Mouse (Mus musculus): ENCODE data around the gene Aspscr1. TPM values are rescaled to one million over a fixed set of nuclear protein-coding genes. Genes with fewer than 3 reads are reported as not detected.
"Not testable (repeated sequence)": the region's sequence is repeated elsewhere in the genome, so short reads cannot be mapped to it uniquely, and the experiment has no call there.

Gene Aspscr1
- polyA plus RNA-seq, 1 experiment, result 50.9 TPM

DNA sequence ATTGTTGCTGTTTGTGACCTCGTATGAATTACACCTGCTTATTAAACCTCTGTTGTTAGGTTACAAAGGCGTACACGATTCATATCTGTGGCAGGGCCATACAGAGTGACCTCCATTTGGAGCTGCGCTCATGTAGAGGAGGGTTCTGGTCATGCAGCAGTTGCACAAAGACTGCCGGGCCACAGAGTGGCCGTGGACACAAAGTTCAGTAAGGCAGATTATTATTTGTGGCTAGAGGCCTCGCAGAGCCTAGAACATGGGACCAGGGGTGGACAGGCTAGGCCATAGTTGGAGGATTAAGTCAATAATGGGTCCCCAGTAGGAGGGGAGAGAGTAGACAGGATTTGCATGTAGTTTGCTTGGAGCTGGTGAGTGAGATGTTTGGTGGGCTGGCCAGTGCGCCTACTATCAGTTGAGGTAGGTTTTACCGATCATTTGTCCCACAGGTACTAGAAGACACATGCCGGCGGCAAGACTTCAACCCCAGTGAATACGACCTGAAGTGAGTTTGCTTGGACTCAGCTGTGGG, 885 bp downstream of the Aspscr1 start:
- peak overlapping the region; percentile 84 for H3K4me3 ChIP-seq (replicated peaks)
- H3K27me3 ChIP-seq (ENCODE audit: control insufficient read depth), result peaks cover 8% of the 10 kb centered on the region
- H3K9me3 ChIP-seq (ENCODE audit: control insufficient read depth, low read length), result no peaks in the 10 kb centered on the region
- peaks cover 34% of the 10 kb centered on the region for H3K36me3 ChIP-seq (ENCODE audit: control insufficient read depth)
- TF ChIP-seq GATA1 (IDR thresholded peaks at IDR 0.05; ENCODE audit: low read length) (no peak), TAL1 (IDR thresholded peaks at IDR 0.05; ENCODE audit: low read length) (no peak)
- peaks cover 35% of the 10 kb centered on the region for H3K4me1 ChIP-seq (ENCODE audit: control insufficient read depth)

DNA sequence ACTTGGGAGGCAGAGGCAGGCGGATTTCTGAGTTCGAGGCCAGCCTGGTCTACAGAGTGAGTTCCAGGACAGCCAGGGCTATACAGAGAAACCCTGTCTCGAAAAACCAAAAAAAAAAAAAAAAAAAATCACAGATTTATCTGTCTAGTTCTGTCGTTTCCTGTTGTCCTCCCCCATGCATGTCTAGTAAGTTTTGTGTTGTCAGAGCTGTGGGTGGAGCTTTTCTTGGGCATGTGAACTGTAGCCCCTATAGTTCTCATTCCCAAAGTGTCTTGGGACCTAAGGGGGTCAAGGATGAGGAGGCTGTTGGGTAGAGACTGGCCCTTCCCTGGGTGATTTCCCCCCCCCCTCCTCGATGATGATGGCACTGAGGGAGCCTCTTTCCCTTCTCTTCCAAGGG, 3.1 kb downstream of the Aspscr1 start:
- H3K4me3 ChIP-seq (replicated peaks), result not testable (repeated sequence)
- Histone ChIP-seq H3K36me3 (ENCODE audit: control insufficient read depth) (peaks cover 55% of the 10 kb centered on the region), H3K4me1 (ENCODE audit: control insufficient read depth) (peaks cover 35% of the 10 kb centered on the region)

DNA sequence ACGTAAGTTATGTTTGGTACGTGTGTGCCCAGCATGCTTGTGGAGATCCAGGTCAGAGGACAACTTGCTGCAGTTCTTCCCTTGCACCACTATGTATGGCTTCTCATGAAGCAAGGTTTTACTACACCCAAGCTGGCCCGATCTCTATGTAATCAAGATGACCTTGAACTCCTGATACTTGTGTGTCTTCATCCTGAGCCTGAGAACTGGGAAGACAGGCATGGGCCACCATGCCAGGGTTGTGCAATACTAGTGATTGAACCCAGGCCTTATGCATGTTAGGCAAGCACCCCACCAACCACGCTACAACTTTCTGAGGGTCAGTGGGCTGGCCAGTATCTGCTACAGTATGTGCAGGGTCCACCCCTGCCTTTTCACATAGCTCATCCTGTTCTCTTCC, 4.2 kb downstream of the Aspscr1 start:
- TF ChIP-seq GATA1 (IDR thresholded peaks at IDR 0.05; ENCODE audit: low read length) (no peak), TAL1 (IDR thresholded peaks at IDR 0.05; ENCODE audit: low read length) (no peak)
- Histone ChIP-seq H3K4me3 (replicated peaks) (no peak overlapping the region), H3K27me3 (ENCODE audit: control insufficient read depth) (no peaks in the 10 kb centered on the region), H3K36me3 (ENCODE audit: control insufficient read depth) (peaks cover 61% of the 10 kb centered on the region), H3K9me3 (ENCODE audit: control insufficient read depth, low read length) (no peaks in the 10 kb centered on the region), H3K4me1 (ENCODE audit: control insufficient read depth) (peaks cover 34% of the 10 kb centered on the region)

More for the DNA sequence above, 3.1 kb downstream of the Aspscr1 start:
- not testable (repeated sequence) for H3K27me3 ChIP-seq (ENCODE audit: control insufficient read depth); H3K9me3 ChIP-seq (ENCODE audit: control insufficient read depth, low read length)

DNA sequence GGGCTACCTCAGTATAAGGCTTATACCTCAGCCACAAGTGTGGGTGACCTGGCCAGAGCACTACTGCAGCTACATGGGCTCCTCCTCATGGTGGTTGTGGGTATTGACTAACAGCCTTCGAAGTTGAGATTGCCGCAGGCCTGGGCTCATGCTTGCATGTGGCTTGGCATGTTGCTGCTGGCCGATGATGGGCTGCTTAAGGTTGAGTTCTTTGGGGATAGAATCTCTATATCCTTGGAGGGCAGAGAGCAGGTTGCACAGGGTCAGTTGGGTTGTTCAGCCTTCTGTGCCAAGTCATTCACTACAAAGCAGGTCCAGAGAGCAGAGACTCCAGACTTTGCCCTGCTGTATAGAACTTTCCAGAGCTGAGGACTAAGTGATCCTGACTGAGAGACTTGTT, 7.1 kb downstream of the Aspscr1 start:
- Histone ChIP-seq H3K4me3 (replicated peaks) (no peak overlapping the region), H3K4me1 (ENCODE audit: control insufficient read depth) (peaks cover 10% of the 10 kb centered on the region), H3K9me3 (ENCODE audit: control insufficient read depth, low read length) (no peaks in the 10 kb centered on the region), H3K27me3 (ENCODE audit: control insufficient read depth) (no peaks in the 10 kb centered on the region), H3K36me3 (ENCODE audit: control insufficient read depth) (peaks cover 83% of the 10 kb centered on the region)
- TF ChIP-seq TAL1 (IDR thresholded peaks at IDR 0.05; ENCODE audit: low read length) (no peak), GATA1 (IDR thresholded peaks at IDR 0.05; ENCODE audit: low read length) (no peak)

DNA sequence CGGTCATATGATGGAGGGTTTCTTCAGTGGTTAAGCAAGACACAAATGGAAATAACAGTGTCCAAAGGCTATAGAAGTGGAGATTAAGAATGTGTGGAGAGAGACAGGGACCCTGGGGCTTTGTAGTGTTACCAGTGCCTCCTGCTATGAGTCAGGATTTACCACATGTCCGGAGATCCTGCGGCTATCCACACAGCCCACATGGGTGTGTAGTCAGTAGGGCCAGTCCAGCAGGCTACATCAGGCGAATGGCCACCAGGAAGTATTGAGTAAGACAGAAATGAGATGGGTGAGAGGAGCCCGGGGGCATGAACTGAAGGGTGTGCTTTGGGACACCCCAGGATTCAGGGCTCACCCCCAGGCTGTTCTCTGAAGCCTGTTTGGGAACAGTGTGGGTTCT, 9.9 kb downstream of the Aspscr1 start:
- TF ChIP-seq GATA1 (IDR thresholded peaks at IDR 0.05; ENCODE audit: low read length) (no peak), TAL1 (IDR thresholded peaks at IDR 0.05; ENCODE audit: low read length) (no peak)
- no peak overlapping the region for H3K4me3 ChIP-seq (replicated peaks)
- H3K9me3 ChIP-seq (ENCODE audit: control insufficient read depth, low read length), result no peaks in the 10 kb centered on the region
- H3K36me3 ChIP-seq (ENCODE audit: control insufficient read depth), result peaks cover 88% of the 10 kb centered on the region
- no peaks in the 10 kb centered on the region for H3K27me3 ChIP-seq (ENCODE audit: control insufficient read depth)
- no peaks in the 10 kb centered on the region; the same call in 1 of the 2 replicates for H3K4me1 ChIP-seq (ENCODE audit: control insufficient read depth)

DNA sequence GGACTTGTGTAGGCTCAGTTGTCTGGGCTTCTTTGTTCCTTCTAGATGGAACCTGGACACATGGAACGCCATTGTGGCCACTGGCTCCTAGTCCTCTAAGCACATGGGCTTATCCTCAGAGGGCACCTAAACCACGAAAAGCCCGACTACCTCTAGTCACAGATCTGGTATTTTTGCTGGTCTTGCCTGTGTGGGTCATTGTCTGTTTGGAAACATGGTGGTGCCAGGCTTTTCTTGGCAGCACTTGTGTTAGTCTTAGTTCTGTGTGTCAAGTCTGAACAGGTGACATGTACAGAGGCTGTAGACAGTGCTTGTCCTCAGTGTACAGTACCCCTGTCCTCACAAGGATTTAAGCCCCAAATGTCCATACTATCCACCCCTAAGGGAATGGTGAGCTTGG, 10.8 kb downstream of the Aspscr1 start:
- Histone ChIP-seq H3K9me3 (ENCODE audit: control insufficient read depth, low read length) (no peaks in the 10 kb centered on the region), H3K36me3 (ENCODE audit: control insufficient read depth) (peaks cover 88% of the 10 kb centered on the region), H3K4me1 (ENCODE audit: control insufficient read depth) (no peaks in the 10 kb centered on the region), H3K4me3 (replicated peaks) (no peak overlapping the region), H3K27me3 (ENCODE audit: control insufficient read depth) (no peaks in the 10 kb centered on the region)
- TF ChIP-seq GATA1 (IDR thresholded peaks at IDR 0.05; ENCODE audit: low read length) (no peak), TAL1 (IDR thresholded peaks at IDR 0.05; ENCODE audit: low read length) (no peak)

DNA sequence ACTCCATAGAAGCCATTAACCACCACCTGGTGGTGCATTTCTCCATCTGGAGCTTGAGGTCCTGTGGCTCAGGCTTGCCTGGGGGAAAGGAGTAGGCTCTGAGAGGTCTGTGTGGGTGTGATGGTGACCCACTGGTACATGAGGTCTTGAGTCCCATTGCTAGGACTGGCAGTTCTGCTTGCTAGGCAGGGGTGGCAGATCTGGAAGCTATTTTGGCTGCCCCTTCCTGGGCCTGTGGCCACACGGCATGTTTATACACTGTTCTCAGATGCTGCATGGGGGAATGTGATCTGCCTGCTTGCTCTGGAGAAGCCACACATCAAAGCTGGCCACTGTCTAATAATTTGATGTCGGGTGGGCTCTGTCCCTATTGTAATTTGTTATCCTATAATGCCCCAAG, 11.3 kb downstream of the Aspscr1 start:
- Histone ChIP-seq H3K36me3 (ENCODE audit: control insufficient read depth) (peaks cover 89% of the 10 kb centered on the region), H3K27me3 (ENCODE audit: control insufficient read depth) (no peaks in the 10 kb centered on the region), H3K9me3 (ENCODE audit: control insufficient read depth, low read length) (no peaks in the 10 kb centered on the region), H3K4me1 (ENCODE audit: control insufficient read depth) (no peaks in the 10 kb centered on the region), H3K4me3 (replicated peaks) (no peak overlapping the region)
- TF ChIP-seq GATA1 (IDR thresholded peaks at IDR 0.05; ENCODE audit: low read length) (no peak), TAL1 (IDR thresholded peaks at IDR 0.05; ENCODE audit: low read length) (no peak)

DNA sequence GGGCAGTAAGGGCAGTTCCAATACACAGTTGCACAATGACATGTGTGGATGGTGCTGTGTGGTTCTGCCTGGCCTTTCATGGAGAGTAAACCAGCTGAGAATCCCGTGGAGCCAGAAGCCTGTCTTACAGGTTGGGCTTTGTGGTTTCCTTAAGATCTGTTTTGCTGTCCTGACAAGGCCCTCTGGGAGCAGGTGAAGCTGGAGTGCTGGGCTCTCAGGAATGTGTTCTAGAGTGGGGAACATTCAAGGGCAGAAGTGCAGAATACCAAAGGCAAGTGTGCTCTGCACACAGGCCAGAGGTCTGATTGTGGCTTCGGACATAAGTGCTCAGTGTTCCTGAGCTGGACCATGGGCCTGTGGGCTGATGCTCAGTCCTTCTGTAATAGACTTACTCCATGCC, 11.9 kb downstream of the Aspscr1 start:
- TF ChIP-seq GATA1 (IDR thresholded peaks at IDR 0.05; ENCODE audit: low read length) (no peak), TAL1 (IDR thresholded peaks at IDR 0.05; ENCODE audit: low read length) (no peak)
- H3K36me3 ChIP-seq (ENCODE audit: control insufficient read depth), result peaks cover 89% of the 10 kb centered on the region
- H3K4me1 ChIP-seq (ENCODE audit: control insufficient read depth), result no peaks in the 10 kb centered on the region

DNA sequence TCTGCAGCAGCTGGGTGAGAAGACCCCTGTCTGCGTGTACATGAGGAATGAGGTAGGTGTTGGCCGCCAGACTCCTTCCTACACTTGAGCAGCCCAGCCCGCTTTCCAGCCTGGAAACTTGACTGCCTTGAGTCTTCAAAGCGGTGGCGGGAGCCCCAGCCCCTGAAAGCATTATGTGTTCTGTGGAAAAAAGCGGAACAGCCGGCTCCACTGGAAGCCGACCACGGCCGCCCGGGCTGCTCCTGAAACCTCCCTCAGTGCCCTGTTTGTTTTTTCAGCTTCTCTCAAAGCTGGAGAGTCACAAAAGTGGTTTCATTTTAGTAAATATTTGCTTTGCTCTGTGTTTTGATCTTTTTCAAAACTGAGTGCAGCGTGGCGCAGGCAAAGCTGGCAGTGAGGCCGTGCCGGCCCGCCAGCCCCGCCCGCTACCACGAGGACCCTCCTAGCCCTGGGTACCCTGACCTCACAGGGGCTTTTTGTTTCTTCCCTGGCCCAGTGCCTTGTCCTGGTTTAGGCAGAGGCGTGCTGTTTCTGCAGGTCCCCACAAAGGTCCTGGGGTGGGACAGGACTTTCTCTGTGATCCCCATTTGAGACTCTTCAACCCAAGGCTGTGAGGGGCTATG, 14.0 kb downstream of the Aspscr1 start:
- H3K36me3 ChIP-seq (ENCODE audit: control insufficient read depth), result peaks cover 85% of the 10 kb centered on the region
- TF ChIP-seq TAL1 (IDR thresholded peaks at IDR 0.05; ENCODE audit: low read length) (no peak), GATA1 (IDR thresholded peaks at IDR 0.05; ENCODE audit: low read length) (no peak)
- H3K4me1 ChIP-seq (ENCODE audit: control insufficient read depth), result no peaks in the 10 kb centered on the region
- H3K4me3 ChIP-seq (replicated peaks), result no peak overlapping the region
- H3K27me3 ChIP-seq (ENCODE audit: control insufficient read depth), result no peaks in the 10 kb centered on the region
- H3K9me3 ChIP-seq (ENCODE audit: control insufficient read depth, low read length), result no peaks in the 10 kb centered on the region

More for the DNA sequence above, 11.9 kb downstream of the Aspscr1 start:
- no peaks in the 10 kb centered on the region for H3K9me3 ChIP-seq (ENCODE audit: control insufficient read depth, low read length)
- no peaks in the 10 kb centered on the region for H3K27me3 ChIP-seq (ENCODE audit: control insufficient read depth)
- no peak overlapping the region for H3K4me3 ChIP-seq (replicated peaks)

DNA sequence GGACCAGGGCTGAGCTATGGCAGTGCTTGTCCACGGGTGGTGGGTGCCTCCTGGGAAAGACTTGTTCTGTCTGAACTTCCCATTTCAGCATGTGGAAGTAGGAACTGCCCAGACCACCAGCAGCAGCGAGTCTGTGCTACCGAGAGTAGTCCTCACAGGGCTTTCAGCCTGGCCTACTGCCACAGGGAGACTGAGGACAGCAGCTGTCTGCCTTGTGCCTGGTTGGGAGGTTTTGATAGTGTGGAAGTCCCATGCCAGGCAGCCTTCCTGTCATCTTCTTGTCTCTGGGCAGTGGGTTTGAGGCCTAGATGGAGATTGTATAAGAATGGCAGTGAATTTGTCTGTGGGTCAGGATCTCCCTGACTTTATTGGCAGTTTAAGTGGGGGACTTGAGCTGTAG, 16.6 kb downstream of the Aspscr1 start:
- Histone ChIP-seq H3K36me3 (ENCODE audit: control insufficient read depth) (peaks cover 81% of the 10 kb centered on the region), H3K27me3 (ENCODE audit: control insufficient read depth) (no peaks in the 10 kb centered on the region), H3K4me1 (ENCODE audit: control insufficient read depth) (no peaks in the 10 kb centered on the region), H3K4me3 (replicated peaks) (no peak overlapping the region), H3K9me3 (ENCODE audit: control insufficient read depth, low read length) (no peaks in the 10 kb centered on the region)
- TF ChIP-seq TAL1 (IDR thresholded peaks at IDR 0.05; ENCODE audit: low read length) (no peak), GATA1 (IDR thresholded peaks at IDR 0.05; ENCODE audit: low read length) (no peak)

Data from erythroblast, embryonic 14.5 days (primary cell).